Mouse (Mus musculus) spleen, adult 2 months (tissue): Measurements from ENCODE around the gene Nck2. TPM values are rescaled to one million over a fixed set of nuclear protein-coding genes. Genes with fewer than 3 reads are reported as not detected.

Source experiments
- DNase-seq, 2 experiments: peaks; one replicate each; pipeline versions ENCODE4 v3.0.0 to v3.0.0-alpha.2; 2012 to 2021; ENCODE audit warnings: low spot score in 2 of 2, low read depth in 1 of 2
- H3K27ac ChIP-seq: fragments of 200-500 bp; 2 replicates; pipeline ENCODE4 v1.5.1; 2012; ENCODE audit warnings: low read length, inconsistent platforms; ENCODE audit not compliant: insufficient read depth
- H3K27me3 ChIP-seq: fragments of 200-500 bp; 2 replicates; pipeline ENCODE4 v1.6.1; 2012; ENCODE audit warnings: mild to moderate bottlenecking, moderate library complexity, low read length, inconsistent platforms; ENCODE audit not compliant: control insufficient read depth, insufficient read depth
- H3K36me3 ChIP-seq: fragments of 200-500 bp; 2 replicates; pipeline ENCODE4 v1.6.1; 2012; ENCODE audit warnings: mild to moderate bottlenecking, low read length, inconsistent platforms; ENCODE audit not compliant: control insufficient read depth, insufficient read depth
- H3K4me1 ChIP-seq: fragments of 200-500 bp; 2 replicates; pipeline ENCODE4 v1.6.1; 2011; ENCODE audit warnings: inconsistent platforms; ENCODE audit not compliant: control insufficient read depth, insufficient read depth, insufficient read length
- H3K4me3 ChIP-seq: fragments of 200-500 bp; 2 replicates; pipeline ENCODE4 v1.5.1; 2011; ENCODE audit warnings: mild to moderate bottlenecking, inconsistent platforms; ENCODE audit not compliant: insufficient read depth, insufficient read length; ENCODE audit errors: extremely low read depth
- CTCF ChIP-seq: fragments of 200-500 bp; IDR thresholded peaks from 2 replicates; pipeline ENCODE4 v1.5.1; 2011; ENCODE audit warnings: mild to moderate bottlenecking, inconsistent platforms; ENCODE audit not compliant: insufficient read depth, insufficient read length, insufficient replicate concordance; ENCODE audit errors: extremely low read depth
- POLR2A ChIP-seq: fragments of 200-500 bp; IDR thresholded peaks from 2 replicates; pipeline ENCODE4 v1.6.1; 2011; ENCODE audit warnings: low read depth, low read length, inconsistent platforms
- WGBS: fragments of 180-500 bp; shearing (Covaris S2); methylation state at CpG from one replicate; pipeline ENCODE4 v1.1.7; 2018; 5-methylcytosine and 5-hydroxymethylcytosine counted together
- polyA plus RNA-seq: library from polyadenylated mRNA; depleted of rRNA; stranded (reverse); fragments of >200 nt; gene quantifications from 2 replicates; pipeline ENCODE4 v1.2.3, GENCODE M21; 2012

Nck2 gene
- polyA plus RNA-seq, 1 experiment: 15.9 TPM

DNA sequence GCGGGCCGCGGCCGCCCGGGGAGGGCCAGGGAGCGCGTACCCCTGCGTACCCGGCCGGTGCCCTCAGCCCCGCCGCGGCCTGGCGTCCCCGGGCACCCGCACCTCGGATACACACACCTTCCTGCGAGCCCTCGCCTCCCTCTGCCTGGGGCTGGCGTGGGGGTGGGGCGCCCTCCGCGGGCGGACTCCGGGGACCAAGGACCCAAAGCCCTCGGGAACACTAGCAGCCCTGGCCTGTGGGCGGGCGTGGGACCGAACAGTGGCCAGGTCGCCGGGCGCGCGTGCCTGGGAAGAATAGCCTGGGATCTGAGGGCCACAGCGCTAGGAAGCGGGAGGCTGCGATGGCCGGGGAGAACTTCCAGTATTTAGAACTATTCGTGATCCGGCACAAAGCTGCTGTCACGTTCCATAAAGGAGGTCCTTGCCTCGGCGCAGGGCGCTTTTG is 1.7 kb downstream of the Nck2 start:
- peak overlapping the region; percentile 78 for H3K27ac ChIP-seq
- no peaks in the 10 kb centered on the region; the same call in 1 of the 2 replicates for H3K36me3 ChIP-seq
- peaks cover 9% of the 10 kb centered on the region; the same call in 1 of the 2 replicates for H3K4me1 ChIP-seq
- under 1% methylated on average over 44 of the region's 44 CpGs for WGBS
- peak overlapping the region; percentile 79 for H3K4me3 ChIP-seq
- no peak for TF ChIP-seq CTCF
- TF ChIP-seq POLR2A: no peak
- peaks cover 4% of the 10 kb centered on the region; the same call in 1 of the 2 replicates for H3K27me3 ChIP-seq
- peak in 1 of 2 experiments; percentile 67 for DNase-seq

- DNase-seq: peak in 1 of 2 experiments; percentile 28
- peak overlapping the region; percentile 79 for H3K4me3 ChIP-seq
- WGBS: 18% methylated on average over 16 of the region's 16 CpGs
- no peak overlapping the region for H3K27ac ChIP-seq
- TF ChIP-seq CTCF: no peak
- TF ChIP-seq POLR2A: no peak
- peaks cover 4% of the 10 kb centered on the region; the same call in 1 of the 2 replicates for H3K27me3 ChIP-seq
- H3K4me1 ChIP-seq: peaks cover 9% of the 10 kb centered on the region; the same call in 1 of the 2 replicates
- H3K36me3 ChIP-seq: no peaks in the 10 kb centered on the region; the same call in 1 of the 2 replicates
Observed at GRCm38 (mm10) chr1:43446731-43447601, 2.6 kb downstream of the Nck2 start.

- H3K4me3 ChIP-seq: peak overlapping the region; percentile 10; the same call in 1 of the 2 replicates
- TF ChIP-seq CTCF (no peak), POLR2A (no peak)
- WGBS: 57% methylated on average over 9 of the region's 9 CpGs
- DNase-seq: no peak
- H3K36me3 ChIP-seq: no peaks in the 10 kb centered on the region; the same call in 1 of the 2 replicates
- peaks cover 4% of the 10 kb centered on the region; the same call in 1 of the 2 replicates for H3K27me3 ChIP-seq
- no peak overlapping the region for H3K27ac ChIP-seq
- peaks cover 13% of the 10 kb centered on the region; the same call in 1 of the 2 replicates for H3K4me1 ChIP-seq
Observed at GRCm38 (mm10) chr1:43447602-43448287, 3.4 kb downstream of the Nck2 start.

DNA sequence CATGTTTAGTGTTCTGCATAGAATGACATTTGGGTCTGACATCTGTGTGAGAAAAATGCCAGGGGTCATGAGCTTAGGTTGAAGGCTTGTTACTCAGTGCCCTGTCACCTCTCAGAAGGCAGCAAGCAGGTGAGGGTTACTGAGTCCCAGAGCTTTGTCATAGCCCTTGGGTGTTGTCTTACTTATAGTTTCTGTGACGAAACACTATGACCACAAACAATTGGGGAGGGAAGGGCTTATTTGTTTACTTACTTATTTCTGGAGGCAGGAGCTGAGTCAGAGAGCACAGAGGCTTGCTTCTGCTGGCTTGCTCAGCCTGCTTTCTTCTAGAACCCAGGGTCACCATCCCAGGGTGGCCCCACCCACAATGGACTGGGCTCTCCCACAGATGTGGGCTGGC is 6.4 kb downstream of the Nck2 start:
- no peaks in the 10 kb centered on the region; the same call in 1 of the 2 replicates for H3K36me3 ChIP-seq
- TF ChIP-seq CTCF (no peak), POLR2A (no peak)
- H3K4me3 ChIP-seq: no peak overlapping the region
- DNase-seq: no peak
- WGBS: 83% methylated on average over 1 of the region's 1 CpGs
- peaks cover 2% of the 10 kb centered on the region; the same call in 1 of the 2 replicates for H3K27me3 ChIP-seq
- H3K4me1 ChIP-seq: peaks cover 16% of the 10 kb centered on the region; the same call in 1 of the 2 replicates
- no peak overlapping the region for H3K27ac ChIP-seq

- DNase-seq: no peak
- H3K27ac ChIP-seq: no peak overlapping the region
- H3K27me3 ChIP-seq: no peaks in the 10 kb centered on the region
- WGBS: 83% methylated on average over 3 of the region's 3 CpGs
- H3K36me3 ChIP-seq: no peaks in the 10 kb centered on the region; the same call in 1 of the 2 replicates
- no peak overlapping the region for H3K4me3 ChIP-seq
- no peak for TF ChIP-seq CTCF
- TF ChIP-seq POLR2A: no peak
- H3K4me1 ChIP-seq: peaks cover 12% of the 10 kb centered on the region; the same call in 1 of the 2 replicates
Observed at GRCm38 (mm10) chr1:43453683-43454082, 9.3 kb downstream of the Nck2 start.

DNA sequence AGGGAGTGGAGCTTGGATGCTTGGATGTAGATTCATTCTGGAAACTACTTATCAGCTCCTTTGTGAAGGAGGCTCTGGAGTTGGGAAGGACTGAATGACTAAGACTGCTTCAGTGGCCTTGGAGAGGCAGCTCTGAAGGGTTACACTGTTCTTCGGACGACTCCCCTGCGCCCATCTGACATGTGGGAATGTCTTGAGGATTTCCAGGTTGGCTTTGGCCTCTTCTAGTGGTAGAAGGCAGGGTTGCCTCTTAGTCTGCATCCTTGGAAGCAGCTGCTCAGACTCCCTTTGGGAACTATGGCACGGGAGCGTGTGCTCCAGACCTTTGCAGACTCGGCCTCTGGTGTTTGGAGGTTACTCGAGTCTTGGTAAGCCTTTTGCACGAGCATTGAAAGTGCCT is 10.4 kb downstream of the Nck2 start:
- Histone ChIP-seq H3K36me3 (no peaks in the 10 kb centered on the region), H3K27ac (no peak overlapping the region), H3K4me3 (no peak overlapping the region), H3K4me1 (peaks cover 12% of the 10 kb centered on the region; the same call in 1 of the 2 replicates), H3K27me3 (no peaks in the 10 kb centered on the region)
- no peak for DNase-seq
- TF ChIP-seq CTCF (no peak), POLR2A (no peak)
- 90% methylated on average over 8 of the region's 8 CpGs for WGBS
